Mouse (Mus musculus) embryo, embryonic 11 days (tissue): ENCODE measurements around the gene Vmn2r70.

ENCODE experiments used
- DNase-seq: peaks from one replicate; pipeline ENCODE4 v3.0.0-alpha.2; 2015

Gene Vmn2r70

GRCm38 (mm10) chr7:85569092-85569491 is at the start of gene Vmn2r70:
TSS of gene Vmn2r70 (minus strand) at chr7:85569192.
- DNase-seq: no peak

DNA sequence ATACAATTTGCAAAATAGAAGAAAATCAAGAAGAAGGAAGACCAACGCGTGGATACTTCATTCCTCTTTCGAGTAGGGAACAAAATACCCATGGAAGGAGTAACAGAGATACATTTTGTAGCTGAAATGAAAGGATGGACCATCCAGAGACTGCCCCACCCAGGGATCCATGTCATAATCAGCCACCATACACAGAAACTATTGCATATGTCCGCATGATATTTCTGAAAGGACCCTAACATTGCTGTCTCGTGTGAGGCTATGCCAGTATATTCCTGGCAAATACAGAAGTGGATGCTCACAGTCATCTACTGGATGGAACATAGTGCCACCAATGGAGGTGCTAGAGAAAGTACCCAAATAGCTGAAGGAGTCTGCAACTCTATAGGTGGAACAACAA is 6.2 kb downstream of the Vmn2r70 start, which contains the start of gene Vmn2r71:
TSS of gene Vmn2r71 (plus strand) at position 301 of the 400 bp plus-strand sequence.
- no peak for DNase-seq

GRCm38 (mm10) chr7:85543118-85543517 is 25.9 kb downstream of the Vmn2r70 start:
- DNase-seq: no peak

- no peak for DNase-seq
Measured at GRCm38 (mm10) chr7:85542108-85542507, 26.9 kb downstream of the Vmn2r70 start.
